Mouse (Mus musculus) ES-E14 (cell line): ENCODE results near the gene Nlrp9b. TPM values are rescaled to one million over a fixed set of nuclear protein-coding genes. Genes with fewer than 3 reads are reported as not detected.
A peak's percentile ranks its signal among the peaks of the same experiment; 100 is the strongest.

Source experiments
- DNase-seq: peaks from one replicate; pipeline ENCODE4 v3.0.0-alpha.2; 2013; ENCODE audit warnings: low read depth, low spot score
- H3K27ac ChIP-seq: 2 replicates; pipeline ENCODE4 v1.5.1; 2012; ENCODE audit warnings: low read depth, mild to moderate bottlenecking, low read length, moderate library complexity, mixed read lengths; ENCODE audit not compliant: poor library complexity, insufficient read depth, severe bottlenecking
- H3K36me3 ChIP-seq: 2 replicates; pipeline ENCODE4 v1.6.1; 2012; ENCODE audit warnings: mild to moderate bottlenecking, low read length, moderate library complexity, mixed read lengths; ENCODE audit not compliant: control insufficient read depth, poor library complexity, insufficient read depth, severe bottlenecking
- H3K4me1 ChIP-seq, 2 experiments: fragments of 150-350 bp in 1 of 2; sonication (generic) in 1 of 2; 2 replicates each; pipeline ENCODE4 v1.6.1; 2012; ENCODE audit warnings: low read length in 2 of 2, mild to moderate bottlenecking in 1 of 2, mixed read lengths in 1 of 2; ENCODE audit not compliant: control insufficient read depth in 2 of 2, insufficient read depth in 2 of 2, poor library complexity in 1 of 2
- H3K4me3 ChIP-seq, 2 experiments: fragments of 150-350 bp in 1 of 2; sonication (generic) in 1 of 2; 2 replicates each; pipeline ENCODE4 v1.5.1; 2012; ENCODE audit warnings: low read length in 2 of 2, low read depth in 1 of 2, mild to moderate bottlenecking in 1 of 2, mixed read lengths in 1 of 2; ENCODE audit not compliant: insufficient read depth in 1 of 2, poor library complexity in 1 of 2, severe bottlenecking in 1 of 2
- H3K9ac ChIP-seq: 2 replicates; pipeline ENCODE4 v1.6.1; 2012; ENCODE audit warnings: low read depth, mild to moderate bottlenecking, low read length, mixed read lengths; ENCODE audit not compliant: poor library complexity, insufficient read depth, severe bottlenecking
- H3K9me3 ChIP-seq: fragments of 150-350 bp; sonication (generic); 2 replicates; pipeline ENCODE4 v1.6.1; 2012; ENCODE audit warnings: low read depth, mild to moderate bottlenecking, low read length; ENCODE audit not compliant: control insufficient read depth, insufficient read depth
- CHD2 ChIP-seq: IDR thresholded peaks from 2 replicates; pipeline ENCODE4 v1.6.1; 2014; ENCODE audit warnings: mild to moderate bottlenecking, low read depth, low read length, inconsistent platforms
- HCFC1 ChIP-seq: IDR thresholded peaks from 2 replicates; pipeline ENCODE4 v1.6.1; 2012; ENCODE audit warnings: low read length, inconsistent platforms, borderline replicate concordance; ENCODE audit not compliant: insufficient read depth
- MAFK ChIP-seq: IDR thresholded peaks from 2 replicates; pipeline ENCODE4 v1.6.1; 2014; ENCODE audit warnings: mild to moderate bottlenecking, low read depth, low read length, inconsistent platforms; ENCODE audit not compliant: insufficient read depth
- ZC3H11A ChIP-seq: IDR thresholded peaks from 2 replicates; pipeline ENCODE4 v1.6.1; 2012; ENCODE audit warnings: low read depth, mild to moderate bottlenecking, inconsistent platforms, low read length, borderline replicate concordance
- ZNF384 ChIP-seq: IDR thresholded peaks from 2 replicates; pipeline ENCODE4 v1.6.1; 2012; ENCODE audit warnings: low read depth, low read length, inconsistent platforms
- in situ Hi-C, 2 experiments: fragments of 600-800 bp; cut with MboI; formaldehyde crosslinking; loops; one replicate each; pipeline ENCODE4 v1.15.1; 2025; ENCODE audit warnings: low sequenced_read_pairs in 2 of 2, inconsistent platforms in 1 of 2; ENCODE audit not compliant: unreplicated experiment in 2 of 2
- total RNA-seq: library from RNA; depleted of rRNA; stranded (reverse); fragments of 300-350 nt; gene quantifications from 2 replicates; pipeline ENCODE4 v1.2.3, GENCODE M21; 2012

Nlrp9b gene
- total RNA-seq, 1 experiment: 5.1 TPM

DNA sequence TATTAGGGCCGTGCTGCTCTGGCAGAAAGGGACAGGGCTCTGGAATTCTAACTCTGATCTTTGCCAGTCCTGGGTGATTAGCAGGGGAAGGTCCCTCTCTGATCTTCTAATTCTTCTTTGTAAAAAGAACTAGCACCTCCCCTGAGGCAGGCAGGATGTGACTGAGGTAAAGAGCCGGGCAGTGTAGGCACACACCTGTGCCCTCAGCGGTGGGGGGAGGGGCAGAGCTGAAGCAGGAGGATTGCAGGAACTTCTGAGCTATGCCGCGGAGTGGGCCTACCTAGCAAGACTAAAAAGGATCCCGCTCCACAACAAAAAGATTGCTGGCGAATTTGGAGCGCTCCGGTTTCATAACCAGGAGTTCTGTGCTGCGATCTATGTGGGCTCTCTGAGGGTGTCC lies 41.3 kb upstream of the Nlrp9b start:
- DNase-seq: no peak
- in situ Hi-C loops: no loop called here
- Histone ChIP-seq H3K4me1 (peaks cover 0 to 10% of the 10 kb centered on the region in 2 experiments; a peak in 2 of 4 replicates), H3K9ac (peak overlapping the region; percentile 13; the same call in 1 of the 2 replicates), H3K27ac (no peak overlapping the region), H3K36me3 (no peaks in the 10 kb centered on the region), H3K4me3 (peak overlapping the region; percentile 16 to 17; a peak in 1 of 4 replicates), H3K9me3 (no peaks in the 10 kb centered on the region)
- TF ChIP-seq ZNF384: no peak
- TF ChIP-seq MAFK: no peak
- no peak for TF ChIP-seq HCFC1
- TF ChIP-seq ZC3H11A: no peak
- TF ChIP-seq CHD2: no peak

- no peak within 1 kb of the TSS for H3K27ac ChIP-seq
- peak within 1 kb of the TSS; percentile 16 to 17; a peak in 2 of 4 replicates for H3K4me3 ChIP-seq
Observed at GRCm38 (mm10) chr7:19950589-19950988, 40.7 kb upstream of the Nlrp9b start, which contains the start of gene Igsf23. TSS of gene Igsf23 (minus strand) at chr7:19950756.

DNA sequence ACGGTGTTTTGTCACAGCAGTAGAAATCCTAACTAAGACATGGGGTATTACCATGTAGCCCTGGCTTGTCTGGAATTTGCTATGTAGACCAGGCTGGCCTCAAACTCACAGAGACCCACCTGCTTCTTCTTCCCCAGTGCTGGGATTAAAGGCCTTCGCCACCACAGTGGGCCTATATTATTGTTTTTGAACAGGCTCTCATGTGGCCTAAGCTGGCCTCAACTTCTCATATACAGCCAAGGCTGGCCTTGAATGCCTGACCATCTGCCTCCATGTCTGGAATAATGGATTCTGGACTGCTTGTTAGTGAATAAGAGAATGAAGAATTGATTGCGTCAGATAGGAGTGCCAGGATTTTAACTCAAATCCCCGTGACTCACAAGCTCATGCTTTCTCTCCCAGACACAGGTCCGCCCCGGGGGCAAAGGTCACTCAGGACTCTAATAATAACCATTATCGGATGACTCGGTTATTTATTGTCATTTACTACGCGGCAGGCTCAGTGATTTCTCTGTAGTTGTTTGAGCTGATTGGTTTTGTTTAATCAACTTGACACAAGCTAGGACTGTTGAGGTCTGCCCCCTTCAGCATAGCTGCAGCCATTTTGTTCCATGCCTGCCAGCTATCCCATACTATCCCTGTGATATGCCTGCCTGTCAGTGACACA lies 38.8 kb upstream of the Nlrp9b start:
- DNase-seq: no peak
- TF ChIP-seq MAFK: no peak
- TF ChIP-seq ZNF384: no peak
- TF ChIP-seq ZC3H11A: no peak
- TF ChIP-seq HCFC1: no peak
- TF ChIP-seq CHD2: no peak
- no peak overlapping the region for H3K4me3 ChIP-seq
- in situ Hi-C loops: no loop called here
- peaks cover 0 to 13% of the 10 kb centered on the region in 2 experiments; a peak in 2 of 4 replicates for H3K4me1 ChIP-seq
- no peak overlapping the region for H3K9ac ChIP-seq
- H3K36me3 ChIP-seq: no peaks in the 10 kb centered on the region
- no peaks in the 10 kb centered on the region for H3K9me3 ChIP-seq
- H3K27ac ChIP-seq: no peak overlapping the region

More at GRCm38 (mm10) chr7:19950589-19950988, 40.7 kb upstream of the Nlrp9b start, which contains the start of gene Igsf23:
- Histone ChIP-seq H3K36me3 (no peaks in the 10 kb centered on the region), H3K9me3 (no peaks in the 10 kb centered on the region), H3K9ac (peak within 1 kb of the TSS; percentile 13; the same call in 1 of the 2 replicates), H3K4me1 (peaks cover 0 to 10% of the 10 kb centered on the region in 2 experiments; a peak in 2 of 4 replicates)
- no peak for DNase-seq
- no peak for TF ChIP-seq ZNF384
- no peak for TF ChIP-seq ZC3H11A
- TF ChIP-seq MAFK: no peak
- TF ChIP-seq CHD2: no peak
- no peak for TF ChIP-seq HCFC1
- in situ Hi-C loops: no loop called here

- H3K4me3 ChIP-seq: no peak overlapping the region
- no peak overlapping the region for H3K27ac ChIP-seq
- no peaks in the 10 kb centered on the region for H3K36me3 ChIP-seq
- no peak for DNase-seq
- in situ Hi-C loops: no loop called here
- H3K9me3 ChIP-seq: no peaks in the 10 kb centered on the region
- peaks cover 0 to 13% of the 10 kb centered on the region in 2 experiments; a peak in 2 of 4 replicates for H3K4me1 ChIP-seq
- H3K9ac ChIP-seq: no peak overlapping the region
- TF ChIP-seq CHD2 (no peak), ZNF384 (peak; percentile 74)
Observed at GRCm38 (mm10) chr7:19953054-19953453, 38.2 kb upstream of the Nlrp9b start.
